Mouse (Mus musculus) testis, adult 2 months (tissue): ENCODE measurements around the gene Glipr1.

Experiments
- CTCF ChIP-seq: fragments of 200-500 bp; IDR thresholded peaks from 2 replicates; pipeline ENCODE4 v1.5.1; 2012; ENCODE audit warnings: low read depth, mild to moderate bottlenecking, inconsistent platforms, low read length, moderate library complexity; ENCODE audit not compliant: control insufficient read depth, insufficient read depth, insufficient replicate concordance
- POLR2A ChIP-seq: fragments of 200-500 bp; IDR thresholded peaks from 2 replicates; pipeline ENCODE4 v1.6.1; 2012; ENCODE audit warnings: low read depth, mild to moderate bottlenecking, inconsistent platforms, low read length, moderate library complexity; ENCODE audit not compliant: control insufficient read depth

DNA sequence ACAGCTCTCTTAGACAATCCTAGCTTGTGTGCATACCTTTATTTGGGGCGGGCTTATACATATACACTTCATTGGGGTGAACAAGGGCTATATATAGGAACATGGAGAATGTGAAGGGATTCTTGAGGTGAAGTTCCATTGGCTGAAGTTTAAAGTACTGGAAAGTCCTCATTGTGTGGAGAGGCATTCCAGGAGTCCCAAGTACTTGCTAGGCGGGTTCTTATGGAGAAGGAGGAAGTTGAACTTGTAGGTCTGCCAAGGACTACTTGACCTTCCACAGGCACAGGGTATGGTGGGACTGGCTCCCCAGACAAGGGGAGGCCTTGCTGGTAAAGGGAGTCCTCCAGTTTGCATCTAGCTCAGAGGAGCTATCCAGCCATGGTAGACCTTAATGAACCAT, 43.1 kb downstream of the Glipr1 start:
- TF ChIP-seq CTCF (no peak), POLR2A (no peak)
